Mouse (Mus musculus) liver, adult 2 months (tissue): ENCODE data around the gene Armc12. TPM values are rescaled to one million over a fixed set of nuclear protein-coding genes. Genes with fewer than 3 reads are reported as not detected.

Experiments
- DNase-seq: peaks from one replicate; pipeline ENCODE4 v3.0.0-alpha.2; 2011; ENCODE audit warnings: low read depth, low spot score; ENCODE audit errors: extremely low read depth
- H3K27ac ChIP-seq: fragments of 200-500 bp; replicated peaks from 2 replicates; pipeline ENCODE4 v1.5.1; 2012; ENCODE audit warnings: low read depth, mild to moderate bottlenecking, control low read depth, inconsistent platforms, low read length; ENCODE audit not compliant: insufficient read depth
- H3K27me3 ChIP-seq: fragments of 200-500 bp; 2 replicates; pipeline ENCODE4 v1.6.1; 2012; ENCODE audit warnings: mild to moderate bottlenecking, moderate library complexity, low read length, inconsistent platforms; ENCODE audit not compliant: control insufficient read depth, insufficient read depth
- H3K36me3 ChIP-seq: fragments of 200-500 bp; 2 replicates; pipeline ENCODE4 v1.6.1; 2012; ENCODE audit warnings: low read length, inconsistent platforms; ENCODE audit not compliant: control insufficient read depth, insufficient read depth
- H3K4me1 ChIP-seq: fragments of 200-500 bp; 2 replicates; pipeline ENCODE4 v1.6.1; 2011; ENCODE audit warnings: low read length; ENCODE audit not compliant: control insufficient read depth, insufficient read depth
- H3K4me3 ChIP-seq: fragments of 200-500 bp; 2 replicates; pipeline ENCODE4 v1.5.1; 2011; ENCODE audit warnings: low read depth, mild to moderate bottlenecking, control low read depth, low read length, moderate library complexity; ENCODE audit not compliant: insufficient read depth
- H3K79me2 ChIP-seq: fragments of 200-500 bp; 2 replicates; pipeline ENCODE4 v1.6.1; 2012; ENCODE audit warnings: inconsistent platforms, mild to moderate bottlenecking, low read length, moderate library complexity; ENCODE audit not compliant: control insufficient read depth, insufficient read depth
- H3K9ac ChIP-seq: fragments of 200-500 bp; 2 replicates; pipeline ENCODE4 v1.6.1; 2012; ENCODE audit warnings: low read depth, mild to moderate bottlenecking, control low read depth, inconsistent platforms, low read length
- CTCF ChIP-seq: fragments of 200-500 bp; IDR thresholded peaks from 2 replicates; pipeline ENCODE4 v1.5.1; 2011; ENCODE audit warnings: low read depth, low read length, control low read depth
- POLR2A ChIP-seq: fragments of 200-500 bp; IDR thresholded peaks from 2 replicates; pipeline ENCODE4 v1.6.1; 2011; ENCODE audit warnings: low read length, control low read depth; ENCODE audit not compliant: insufficient read depth; ENCODE audit errors: extremely low read depth
- WGBS: fragments of 180-500 bp; shearing (Covaris S2); methylation state at CpG from one replicate; pipeline ENCODE4 v1.1.7; 2018; 5-methylcytosine and 5-hydroxymethylcytosine counted together
- polyA plus RNA-seq: library from polyadenylated mRNA; depleted of rRNA; stranded (reverse); fragments of >200 nt; gene quantifications from 2 replicates; pipeline ENCODE4 v1.2.3, GENCODE M21; 2012; rRNA removed
- total RNA-seq: library from RNA; depleted of rRNA; stranded (reverse); fragments of >200 nt; gene quantifications from 2 replicates; pipeline ENCODE4 v1.2.3, GENCODE M21; 2014; rRNA removed

The Armc12 gene
- total and polyA plus RNA-seq, 2 experiments: not detected

- WGBS: 87% methylated on average over 6 of the region's 6 CpGs
- Histone ChIP-seq H3K79me2 (no peaks in the 10 kb centered on the region), H3K27ac (no peak overlapping the region), H3K9ac (no peak overlapping the region), H3K4me3 (no peak overlapping the region), H3K4me1 (0 out of 2 replicates have a peak, but pooled peaks cover 2% of the 10 kb centered on the region), H3K27me3 (no peaks in the 10 kb centered on the region), H3K36me3 (no peaks in the 10 kb centered on the region)
- no peak for TF ChIP-seq CTCF
- no peak for TF ChIP-seq POLR2A
- no peak for DNase-seq
Observed at GRCm38 (mm10) chr17:28572941-28573340, 42.3 kb downstream of the Armc12 start.

GRCm38 (mm10) chr17:28575244-28576125, 44.9 kb downstream of the Armc12 start, which contains the start of gene Lhfpl5:
Lhfpl5 (plus strand) TSS chr17:28575641.
- no peak within 1 kb of the TSS for H3K4me3 ChIP-seq
- H3K4me1 ChIP-seq: 0 out of 2 replicates have a peak, but pooled peaks cover 2% of the 10 kb centered on the region
- H3K27me3 ChIP-seq: no peaks in the 10 kb centered on the region
- H3K27ac ChIP-seq: no peak within 1 kb of the TSS
- no peak for DNase-seq
- no peak for TF ChIP-seq POLR2A
- no peak for TF ChIP-seq CTCF
- H3K79me2 ChIP-seq: no peaks in the 10 kb centered on the region
- no peaks in the 10 kb centered on the region for H3K36me3 ChIP-seq
- H3K9ac ChIP-seq: no peak within 1 kb of the TSS
- WGBS: 16% methylated on average over 50 of the region's 50 CpGs

- TF ChIP-seq CTCF (no peak), POLR2A (no peak)
- peak; percentile 36 for DNase-seq
- Histone ChIP-seq H3K36me3 (no peaks in the 10 kb centered on the region), H3K79me2 (no peaks in the 10 kb centered on the region), H3K4me1 (0 out of 2 replicates have a peak, but pooled peaks cover 2% of the 10 kb centered on the region), H3K4me3 (no peak overlapping the region), H3K27me3 (no peaks in the 10 kb centered on the region), H3K9ac (no peak overlapping the region), H3K27ac (no peak overlapping the region)
- WGBS: 4% methylated on average over 9 of the region's 9 CpGs
Observed at GRCm38 (mm10) chr17:28580396-28580795, 49.8 kb downstream of the Armc12 start.

GRCm38 (mm10) chr17:28581056-28581455, 50.5 kb downstream of the Armc12 start:
- H3K27me3 ChIP-seq: no peaks in the 10 kb centered on the region
- no peaks in the 10 kb centered on the region for H3K4me1 ChIP-seq
- WGBS: 62% methylated on average over 2 of the region's 2 CpGs
- DNase-seq: no peak
- no peak overlapping the region for H3K9ac ChIP-seq
- no peaks in the 10 kb centered on the region for H3K79me2 ChIP-seq
- H3K27ac ChIP-seq: no peak overlapping the region
- H3K4me3 ChIP-seq: no peak overlapping the region
- TF ChIP-seq CTCF (no peak), POLR2A (no peak)
- no peaks in the 10 kb centered on the region for H3K36me3 ChIP-seq

- peaks cover 21% of the 10 kb centered on the region for H3K36me3 ChIP-seq
- no peaks in the 10 kb centered on the region for H3K79me2 ChIP-seq
- WGBS: 93% methylated on average over 3 of the region's 3 CpGs
- DNase-seq: no peak
- H3K9ac ChIP-seq: no peak overlapping the region
- H3K4me3 ChIP-seq: no peak overlapping the region
- no peak overlapping the region for H3K27ac ChIP-seq
- H3K27me3 ChIP-seq: no peaks in the 10 kb centered on the region
- H3K4me1 ChIP-seq: no peaks in the 10 kb centered on the region
- TF ChIP-seq CTCF (no peak), POLR2A (no peak)
Observed at GRCm38 (mm10) chr17:28586509-28586908, 55.9 kb downstream of the Armc12 start.

GRCm38 (mm10) chr17:28588591-28588990, 58.0 kb downstream of the Armc12 start:
- Histone ChIP-seq H3K4me1 (peaks cover 2% of the 10 kb centered on the region; the same call in 1 of the 2 replicates), H3K27me3 (no peaks in the 10 kb centered on the region), H3K27ac (no peak overlapping the region), H3K9ac (no peak overlapping the region), H3K4me3 (no peak overlapping the region), H3K36me3 (peaks cover 27% of the 10 kb centered on the region), H3K79me2 (no peaks in the 10 kb centered on the region)
- no peak for DNase-seq
- 80% methylated on average over 2 of the region's 2 CpGs for WGBS
- TF ChIP-seq POLR2A: no peak
- TF ChIP-seq CTCF: no peak

Other genes starting within 250 kb of the Armc12 start
- gene Fance, start 217.3 kb upstream of the Armc12 start, total RNA-seq: 6.6 and 9.1 TPM in 2 replicates
- 6.4 and 6.8 TPM in 2 replicates for gene Fance, start 217.3 kb upstream of the Armc12 start, polyA plus RNA-seq
- gene Rpl10a, start 202.3 kb upstream of the Armc12 start, total RNA-seq: 497 and 711 TPM in 2 replicates
- 1,137 and 1,616 TPM in 2 replicates for gene Rpl10a, start 202.3 kb upstream of the Armc12 start, polyA plus RNA-seq
- gene Tead3, start 180.0 kb upstream of the Armc12 start, total RNA-seq: 3.0 and 3.7 TPM in 2 replicates
- 7.6 and 11.0 TPM in 2 replicates for gene Tead3, start 180.0 kb upstream of the Armc12 start, polyA plus RNA-seq
- not detected in 2 replicates for gene Tulp1, start 165.6 kb upstream of the Armc12 start, total RNA-seq
- not detected in 2 replicates for gene Tulp1, start 165.6 kb upstream of the Armc12 start, polyA plus RNA-seq
- gene Fkbp5, start 13.3 kb upstream of the Armc12 start, total RNA-seq: 25.6 and 30.3 TPM in 2 replicates
- 17.7 and 29.8 TPM in 2 replicates for gene Fkbp5, start 13.3 kb upstream of the Armc12 start, polyA plus RNA-seq
- not detected in 2 replicates for gene Clpsl2, start 18.6 kb downstream of the Armc12 start, total RNA-seq
- not detected in 2 replicates for gene Clpsl2, start 18.6 kb downstream of the Armc12 start, polyA plus RNA-seq
- gene Clps, start 30.0 kb downstream of the Armc12 start, total RNA-seq: 9.5 and 70.1 TPM in 2 replicates
- 1.4 and 2.1 TPM in 2 replicates for gene Clps, start 30.0 kb downstream of the Armc12 start, polyA plus RNA-seq
- not detected in 2 replicates for gene Lhfpl5, start 44.8 kb downstream of the Armc12 start, total RNA-seq
- not detected in 2 replicates for gene Lhfpl5, start 44.8 kb downstream of the Armc12 start, polyA plus RNA-seq
- 12.9 and 13.7 TPM in 2 replicates for gene Srpk1, start 91.9 kb downstream of the Armc12 start, total RNA-seq
- gene Srpk1, start 91.9 kb downstream of the Armc12 start, polyA plus RNA-seq: 6.1 and 10.8 TPM in 2 replicates
- gene Slc26a8, start 159.4 kb downstream of the Armc12 start, total RNA-seq: not detected in 2 replicates
- 0.04 and 0.11 TPM in 2 replicates for gene Slc26a8, start 159.4 kb downstream of the Armc12 start, polyA plus RNA-seq
- 37.7 and 50.8 TPM in 2 replicates for gene Mapk14, start 160.5 kb downstream of the Armc12 start, total RNA-seq
- 51.6 and 55.3 TPM in 2 replicates for gene Mapk14, start 160.5 kb downstream of the Armc12 start, polyA plus RNA-seq
- 2.3 and 2.8 TPM in 2 replicates for gene AC170998.1, start 195.3 kb downstream of the Armc12 start, total RNA-seq
- gene AC170998.1, start 195.3 kb downstream of the Armc12 start, polyA plus RNA-seq: not detected in 2 replicates
- 0.20 and 0.65 TPM in 2 replicates for gene Mapk13, start 238.5 kb downstream of the Armc12 start, total RNA-seq
- 0.15 and 0.22 TPM in 2 replicates for gene Mapk13, start 238.5 kb downstream of the Armc12 start, polyA plus RNA-seq